Mouse (Mus musculus): ENCODE data around the gene Nptxr.
"Not testable (repeated sequence)": the region's sequence is repeated elsewhere in the genome, so short reads cannot be mapped to it uniquely, and the experiment has no call there.

The Nptxr gene

GRCm38 (mm10) chr15:79822265-79823199 lies 18.0 kb upstream of the Nptxr start:
- peak; percentile 76 to 83 for DNase-seq

GRCm38 (mm10) chr15:79818325-79818724 lies 13.8 kb upstream of the Nptxr start:
- DNase-seq = peak in 1 of 2 experiments; percentile 35

- DNase-seq = no peak
Measured at GRCm38 (mm10) chr15:79813666-79814258, 9.2 kb upstream of the Nptxr start.

GRCm38 (mm10) chr15:79812840-79813239 lies 8.3 kb upstream of the Nptxr start:
- not testable (repeated sequence) for DNase-seq

- DNase-seq = peak in 1 of 2 experiments; percentile 71
Measured at GRCm38 (mm10) chr15:79810997-79811396, 6.4 kb upstream of the Nptxr start.

- DNase-seq = peak; percentile 91 to 94
Measured at GRCm38 (mm10) chr15:79810061-79810460, 5.5 kb upstream of the Nptxr start.

GRCm38 (mm10) chr15:79808658-79809057 lies 4.1 kb upstream of the Nptxr start:
- DNase-seq = peak; percentile 72 to 76

- peak; percentile 90 to 92 for DNase-seq
Measured at GRCm38 (mm10) chr15:79808114-79808513, 3.5 kb upstream of the Nptxr start.

GRCm38 (mm10) chr15:79807050-79807449 lies 2.5 kb upstream of the Nptxr start:
- peak in 1 of 2 experiments; percentile 57 for DNase-seq

- DNase-seq = no peak
Measured at GRCm38 (mm10) chr15:79805246-79805645, 680 bp upstream of the Nptxr start.

- DNase-seq = peak in 1 of 2 experiments; percentile 52
Measured at GRCm38 (mm10) chr15:79803533-79804351, 824 bp downstream of the Nptxr start.

GRCm38 (mm10) chr15:79802304-79802703 lies 2.3 kb downstream of the Nptxr start:
- DNase-seq = peak; percentile 73 to 88

- peak; percentile 8 to 9 for DNase-seq
Measured at GRCm38 (mm10) chr15:79801646-79802045, 2.9 kb downstream of the Nptxr start.

- peak; percentile 37 to 40 for DNase-seq
Measured at GRCm38 (mm10) chr15:79800701-79801100, 3.9 kb downstream of the Nptxr start.

GRCm38 (mm10) chr15:79798591-79798990 lies 6.0 kb downstream of the Nptxr start:
- DNase-seq = peak in 1 of 2 experiments; percentile 11

- DNase-seq = no peak
Measured at GRCm38 (mm10) chr15:79797680-79798079, 6.9 kb downstream of the Nptxr start.

GRCm38 (mm10) chr15:79797096-79797495 lies 7.5 kb downstream of the Nptxr start:
- no peak for DNase-seq

- peak; percentile 72 to 80 for DNase-seq
Measured at GRCm38 (mm10) chr15:79796256-79796655, 8.3 kb downstream of the Nptxr start.

GRCm38 (mm10) chr15:79794173-79794572 lies 10.4 kb downstream of the Nptxr start:
- DNase-seq = peak in 1 of 2 experiments; percentile 17

GRCm38 (mm10) chr15:79793076-79793475 lies 11.5 kb downstream of the Nptxr start:
- no peak for DNase-seq

- DNase-seq = peak; percentile 66 to 72
Measured at GRCm38 (mm10) chr15:79792455-79792854, 12.1 kb downstream of the Nptxr start.

GRCm38 (mm10) chr15:79791502-79791901 lies 13.1 kb downstream of the Nptxr start:
- peak; percentile 25 to 26 for DNase-seq

- DNase-seq = peak; percentile 53 to 63
Measured at GRCm38 (mm10) chr15:79790905-79791304, 13.7 kb downstream of the Nptxr start.

All from cerebellum, postnatal 10 days (tissue).